Mouse (Mus musculus) bone marrow macrophage, adult 2 months (primary cell): Measurements from ENCODE around the gene Garnl3. TPM values are rescaled to one million over a fixed set of nuclear protein-coding genes. Genes with fewer than 3 reads are reported as not detected.

Experiments
- H3K27ac ChIP-seq: 2 replicates; pipeline ENCODE4 v1.5.1; 2012; ENCODE audit warnings: low read depth, low read length; ENCODE audit not compliant: insufficient read depth
- H3K4me1 ChIP-seq: 2 replicates; pipeline ENCODE4 v1.6.1; 2012; ENCODE audit warnings: low read length; ENCODE audit not compliant: control insufficient read depth, insufficient read depth
- H3K4me3 ChIP-seq: 2 replicates; pipeline ENCODE4 v1.5.1; 2012; ENCODE audit warnings: mild to moderate bottlenecking, low read length, moderate library complexity; ENCODE audit not compliant: insufficient read depth
- CTCF ChIP-seq: IDR thresholded peaks from 2 replicates; pipeline ENCODE4 v1.5.1; 2012; ENCODE audit warnings: low read depth, mild to moderate bottlenecking, low read length, moderate library complexity
- POLR2A ChIP-seq: IDR thresholded peaks from 2 replicates; pipeline ENCODE4 v1.6.1; 2012; ENCODE audit warnings: mild to moderate bottlenecking, low read depth, low read length, borderline replicate concordance
- polyA plus RNA-seq: library from polyadenylated mRNA; stranded (reverse); fragments of >200 nt; gene quantifications from 2 replicates; pipeline ENCODE4 v1.2.4, GENCODE M21; 2012; ENCODE audit not compliant: missing spikeins, insufficient read depth, insufficient read length

The Garnl3 gene
- polyA plus RNA-seq, 1 experiment: 3.0 TPM

DNA sequence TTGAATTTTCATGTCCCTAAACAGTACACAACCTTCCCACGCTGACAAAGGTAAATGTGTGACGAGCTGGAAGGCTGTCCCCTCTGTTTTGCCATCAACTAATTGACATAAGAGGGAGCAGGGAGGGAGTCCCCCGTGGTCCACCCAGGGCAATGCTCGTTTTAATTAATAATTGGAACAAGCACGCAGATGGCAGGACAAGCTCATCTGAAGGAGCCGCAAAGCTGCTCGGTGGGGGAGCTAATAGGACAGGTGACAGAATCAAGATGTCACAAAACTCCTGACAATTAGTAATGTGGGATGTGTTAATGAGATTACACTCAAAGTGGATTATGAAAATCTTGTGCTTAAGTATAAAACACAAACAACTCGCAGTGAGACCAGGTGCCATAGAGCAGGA is 68.7 kb downstream of the Garnl3 start:
- H3K4me3 ChIP-seq: no peak overlapping the region

DNA sequence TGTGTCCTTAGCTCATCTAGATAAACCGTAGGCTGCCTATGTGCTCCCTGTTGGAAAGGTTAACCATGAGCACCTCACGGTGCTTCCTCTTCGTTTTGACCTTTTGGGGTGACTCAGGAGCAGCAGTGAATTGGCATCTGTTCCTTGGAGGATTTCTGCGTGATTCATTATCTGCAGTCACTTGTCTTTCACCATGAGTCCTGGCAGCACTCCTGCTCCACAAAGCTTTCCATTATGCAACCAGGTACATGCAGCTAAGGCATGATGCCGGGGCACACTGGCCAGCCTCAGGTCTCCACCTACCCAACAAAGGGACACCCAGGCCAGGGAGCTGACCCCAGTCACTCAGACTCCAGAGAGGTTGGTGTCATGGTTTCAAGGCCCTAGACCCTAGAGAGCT is 72.5 kb downstream of the Garnl3 start:
- Histone ChIP-seq H3K27ac (no peak overlapping the region), H3K4me3 (no peak overlapping the region), H3K4me1 (no peaks in the 10 kb centered on the region)
- TF ChIP-seq CTCF: no peak
- TF ChIP-seq POLR2A: no peak

More for the DNA sequence above, 68.7 kb downstream of the Garnl3 start:
- Histone ChIP-seq H3K27ac (no peak overlapping the region), H3K4me1 (no peaks in the 10 kb centered on the region)
- TF ChIP-seq CTCF (no peak), POLR2A (no peak)

DNA sequence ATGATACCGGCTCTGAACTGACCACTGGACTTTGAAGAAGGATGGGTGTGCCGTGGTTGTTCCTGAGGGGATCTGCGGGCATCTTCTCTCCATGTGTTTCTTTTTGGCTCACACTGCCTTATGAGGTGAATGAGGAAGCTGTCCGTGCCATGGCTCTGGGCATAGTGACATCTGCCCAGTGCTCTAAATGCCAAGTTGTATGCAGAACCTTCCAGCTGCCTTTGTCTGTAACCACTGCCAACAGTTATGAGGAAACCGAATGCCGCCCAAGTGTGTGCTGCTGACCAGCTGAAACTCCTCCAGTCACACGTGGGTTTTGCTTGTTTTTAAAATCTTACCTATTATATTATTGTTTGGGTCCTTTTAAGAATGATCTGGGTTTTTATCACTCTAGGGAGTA is 73.9 kb downstream of the Garnl3 start:
- TF ChIP-seq CTCF (no peak), POLR2A (no peak)
- H3K4me3 ChIP-seq: no peak overlapping the region
- H3K27ac ChIP-seq: no peak overlapping the region
- H3K4me1 ChIP-seq: no peaks in the 10 kb centered on the region

DNA sequence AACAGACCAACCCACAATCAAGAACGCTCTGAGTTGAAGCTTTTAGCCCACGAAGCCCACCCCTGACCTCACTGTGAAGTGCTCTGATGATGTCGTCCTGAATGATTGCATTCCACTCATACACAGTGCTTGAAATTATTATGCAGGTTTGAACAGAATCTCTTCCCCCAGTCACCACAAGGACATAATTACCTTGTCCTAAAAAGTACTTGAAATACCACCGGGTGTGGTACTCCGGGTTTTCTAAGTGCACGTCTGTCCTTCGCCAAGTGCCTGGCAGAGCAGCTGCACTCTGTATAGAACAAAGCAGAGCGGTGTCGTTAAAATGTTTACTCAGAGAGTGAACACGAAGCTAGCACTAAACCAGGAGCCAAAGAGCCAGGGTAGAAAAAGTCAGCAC is 77.5 kb downstream of the Garnl3 start:
- TF ChIP-seq POLR2A (no peak), CTCF (no peak)
- Histone ChIP-seq H3K27ac (no peak overlapping the region), H3K4me3 (no peak overlapping the region), H3K4me1 (no peaks in the 10 kb centered on the region)

DNA sequence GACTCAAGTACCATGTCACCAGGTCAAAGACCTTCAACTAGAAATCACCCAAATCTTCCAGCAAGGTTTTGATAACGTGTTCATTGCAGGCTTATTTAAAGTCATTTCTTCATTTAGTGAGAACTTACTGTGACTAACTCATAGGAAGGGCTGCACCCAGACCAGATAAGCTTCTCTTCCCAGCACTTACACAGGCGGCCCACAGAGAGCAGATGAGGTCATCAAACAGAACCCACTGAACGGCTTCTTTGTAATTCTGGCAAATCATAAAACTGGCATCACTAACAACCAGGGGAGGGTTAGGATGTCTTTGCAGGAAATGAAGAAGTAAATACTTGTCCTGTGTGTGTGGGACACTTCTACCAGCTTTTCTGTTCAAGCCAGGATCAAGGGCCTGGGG is 84.1 kb downstream of the Garnl3 start:
- Histone ChIP-seq H3K4me1 (peaks cover 6% of the 10 kb centered on the region), H3K4me3 (no peak overlapping the region), H3K27ac (no peak overlapping the region)
- TF ChIP-seq CTCF (no peak), POLR2A (no peak)

DNA sequence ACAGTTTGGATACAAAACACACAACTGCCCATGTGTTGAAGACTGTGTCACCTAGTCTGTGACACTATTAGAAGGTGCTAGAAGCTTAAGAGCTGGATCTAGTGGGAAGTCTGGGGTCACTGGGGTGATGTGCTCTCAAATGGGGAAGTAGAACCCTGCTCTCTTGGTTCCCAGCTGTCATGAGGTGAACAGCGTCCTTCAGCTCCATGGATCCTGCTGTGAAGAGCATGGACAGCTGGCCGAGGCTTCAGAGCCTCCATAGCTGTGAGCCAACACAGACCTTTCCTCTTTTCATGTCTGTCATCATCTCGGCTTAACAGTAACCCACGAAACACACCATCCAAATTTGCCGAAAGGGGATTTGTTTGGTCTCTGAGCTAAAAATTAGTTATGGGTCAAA is 84.5 kb downstream of the Garnl3 start:
- no peak for TF ChIP-seq POLR2A
- no peak for TF ChIP-seq CTCF
- no peak overlapping the region for H3K4me3 ChIP-seq

DNA sequence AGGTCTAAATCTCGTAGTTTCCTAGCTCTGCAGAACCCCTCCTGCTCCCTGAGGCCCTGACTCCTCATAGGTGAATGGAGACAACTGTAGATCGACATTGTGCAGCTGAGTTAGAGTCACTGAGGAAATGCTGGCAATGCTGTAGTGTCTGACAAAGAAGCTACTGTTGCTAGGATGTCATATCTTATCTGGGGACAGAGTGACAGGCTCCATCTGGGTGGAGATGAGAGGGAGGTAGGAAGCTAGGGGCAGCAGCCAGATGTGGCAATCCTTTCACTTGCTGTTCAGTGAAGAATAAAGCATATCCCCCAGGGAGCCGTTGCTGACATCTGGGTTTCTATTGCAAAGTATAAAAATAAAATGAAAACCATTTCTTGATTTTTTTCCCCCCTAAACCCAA is 85.6 kb downstream of the Garnl3 start:
- Histone ChIP-seq H3K27ac (no peak overlapping the region), H3K4me3 (no peak overlapping the region), H3K4me1 (peaks cover 6% of the 10 kb centered on the region)
- TF ChIP-seq POLR2A (no peak), CTCF (no peak)

More for the DNA sequence above, 84.5 kb downstream of the Garnl3 start:
- H3K4me1 ChIP-seq: peaks cover 6% of the 10 kb centered on the region
- H3K27ac ChIP-seq: no peak overlapping the region

DNA sequence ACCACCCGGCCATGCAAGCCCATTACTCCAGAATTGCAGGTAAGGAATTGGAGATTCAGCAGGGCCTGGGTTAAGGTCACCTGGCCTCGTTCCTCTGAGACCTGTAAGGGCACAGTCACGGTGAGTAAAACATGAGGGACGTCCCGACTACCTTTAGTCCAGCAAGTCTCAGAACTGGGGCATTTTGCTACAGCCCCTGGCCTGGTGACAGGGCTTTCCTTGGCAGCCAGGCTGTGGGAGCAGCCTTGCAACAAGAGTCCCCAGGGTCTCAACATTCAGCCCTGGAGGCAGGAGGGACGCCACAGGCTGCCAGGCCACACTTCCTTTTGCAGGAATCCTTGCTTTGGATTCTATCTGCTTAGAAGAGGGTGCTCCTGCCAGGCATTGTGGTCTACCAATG is 88.7 kb downstream of the Garnl3 start:
- no peak overlapping the region for H3K4me3 ChIP-seq
- no peak overlapping the region for H3K27ac ChIP-seq
- TF ChIP-seq CTCF: no peak
- TF ChIP-seq POLR2A: no peak
- H3K4me1 ChIP-seq: peaks cover 6% of the 10 kb centered on the region

DNA sequence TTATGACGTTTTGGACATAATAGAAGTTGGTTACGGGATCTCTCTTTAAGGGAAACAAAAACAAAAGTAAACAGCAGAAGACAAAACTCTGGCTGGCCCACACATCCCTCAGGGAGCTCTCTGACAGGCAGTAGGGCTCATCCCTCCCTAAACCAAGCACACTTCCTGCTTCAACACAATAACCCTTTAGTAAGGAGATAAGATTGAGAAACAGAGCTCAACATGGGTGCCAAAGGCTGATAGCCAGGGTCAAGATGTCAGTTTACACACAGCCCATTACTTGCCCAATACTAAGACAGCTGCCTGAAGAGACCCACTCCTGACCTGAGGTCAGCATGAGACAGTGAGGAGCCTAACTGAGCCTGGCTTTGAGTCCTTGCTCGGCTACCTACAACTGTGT is 89.9 kb downstream of the Garnl3 start:
- Histone ChIP-seq H3K27ac (no peak overlapping the region), H3K4me3 (no peak overlapping the region), H3K4me1 (peaks cover under 1% of the 10 kb centered on the region; the same call in 1 of the 2 replicates)
- TF ChIP-seq CTCF (no peak), POLR2A (no peak)

DNA sequence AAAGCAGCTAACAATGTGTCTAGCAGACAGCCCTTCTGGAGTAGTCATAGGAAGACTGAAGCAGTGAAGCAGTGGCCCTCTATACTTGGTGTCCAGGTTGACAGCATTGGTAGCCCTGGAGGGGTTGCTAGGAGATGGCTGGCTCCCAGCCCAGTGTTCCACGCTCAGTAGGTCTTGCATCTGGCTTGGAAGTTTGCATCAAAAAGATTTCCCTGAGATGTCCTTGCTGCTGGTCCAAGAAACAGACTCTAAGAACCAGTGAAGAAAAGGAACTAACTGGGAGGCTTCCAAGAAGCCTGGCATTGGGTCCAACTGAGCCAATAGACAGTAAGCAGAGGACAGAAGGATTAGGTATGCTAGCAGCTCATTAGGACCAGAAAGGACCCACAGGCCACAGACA is 94.0 kb downstream of the Garnl3 start:
- TF ChIP-seq POLR2A (no peak), CTCF (no peak)
- Histone ChIP-seq H3K4me3 (no peak overlapping the region), H3K4me1 (no peaks in the 10 kb centered on the region)

DNA sequence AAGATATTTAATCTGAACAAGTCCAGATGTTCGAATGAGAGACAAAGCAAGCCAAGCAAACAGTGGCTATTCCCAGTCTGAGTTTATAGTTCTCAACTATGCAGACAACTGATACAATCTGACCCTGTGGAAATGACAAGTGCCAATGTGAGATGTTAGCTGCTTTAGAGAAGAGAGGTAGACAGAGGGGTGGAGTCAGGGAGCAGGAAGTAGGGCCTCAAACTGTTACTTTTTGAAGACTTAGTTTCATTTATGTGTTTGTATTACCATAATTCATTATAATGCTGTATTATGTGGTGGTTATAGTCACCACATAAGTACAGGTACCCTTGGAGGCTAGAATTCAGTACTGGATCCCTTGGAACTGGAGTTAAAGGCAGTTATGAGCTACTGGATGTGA is 96.2 kb downstream of the Garnl3 start:
- TF ChIP-seq CTCF (no peak), POLR2A (no peak)
- no peaks in the 10 kb centered on the region for H3K4me1 ChIP-seq
- no peak overlapping the region for H3K27ac ChIP-seq
- H3K4me3 ChIP-seq: no peak overlapping the region

More for the DNA sequence above, 94.0 kb downstream of the Garnl3 start:
- H3K27ac ChIP-seq: no peak overlapping the region

DNA sequence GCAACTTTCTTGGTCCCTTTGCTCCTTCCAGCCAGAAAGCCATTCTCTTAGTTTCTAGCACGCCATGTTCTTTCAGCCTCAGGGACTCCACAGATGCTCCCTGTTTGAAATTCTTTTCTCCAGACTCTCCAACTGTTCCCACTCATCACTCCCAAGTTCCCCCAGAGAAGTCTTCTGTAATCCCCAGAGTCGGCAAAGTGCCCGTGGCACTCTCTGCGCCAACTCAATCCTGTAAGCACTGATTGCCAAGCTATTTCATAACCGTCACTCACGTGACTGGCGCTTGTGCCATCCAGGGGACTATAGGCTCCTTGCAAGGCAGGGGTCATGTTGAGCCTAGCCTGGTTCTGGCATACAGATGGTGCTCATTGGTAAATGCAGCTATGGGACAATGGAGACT is 98.2 kb downstream of the Garnl3 start:
- no peak overlapping the region for H3K4me3 ChIP-seq
- H3K4me1 ChIP-seq: no peaks in the 10 kb centered on the region
- TF ChIP-seq CTCF (no peak), POLR2A (no peak)
- no peak overlapping the region for H3K27ac ChIP-seq
